8 mouse cellular contexts compared by ENCODE assay signal in the genomic region with DNA sequence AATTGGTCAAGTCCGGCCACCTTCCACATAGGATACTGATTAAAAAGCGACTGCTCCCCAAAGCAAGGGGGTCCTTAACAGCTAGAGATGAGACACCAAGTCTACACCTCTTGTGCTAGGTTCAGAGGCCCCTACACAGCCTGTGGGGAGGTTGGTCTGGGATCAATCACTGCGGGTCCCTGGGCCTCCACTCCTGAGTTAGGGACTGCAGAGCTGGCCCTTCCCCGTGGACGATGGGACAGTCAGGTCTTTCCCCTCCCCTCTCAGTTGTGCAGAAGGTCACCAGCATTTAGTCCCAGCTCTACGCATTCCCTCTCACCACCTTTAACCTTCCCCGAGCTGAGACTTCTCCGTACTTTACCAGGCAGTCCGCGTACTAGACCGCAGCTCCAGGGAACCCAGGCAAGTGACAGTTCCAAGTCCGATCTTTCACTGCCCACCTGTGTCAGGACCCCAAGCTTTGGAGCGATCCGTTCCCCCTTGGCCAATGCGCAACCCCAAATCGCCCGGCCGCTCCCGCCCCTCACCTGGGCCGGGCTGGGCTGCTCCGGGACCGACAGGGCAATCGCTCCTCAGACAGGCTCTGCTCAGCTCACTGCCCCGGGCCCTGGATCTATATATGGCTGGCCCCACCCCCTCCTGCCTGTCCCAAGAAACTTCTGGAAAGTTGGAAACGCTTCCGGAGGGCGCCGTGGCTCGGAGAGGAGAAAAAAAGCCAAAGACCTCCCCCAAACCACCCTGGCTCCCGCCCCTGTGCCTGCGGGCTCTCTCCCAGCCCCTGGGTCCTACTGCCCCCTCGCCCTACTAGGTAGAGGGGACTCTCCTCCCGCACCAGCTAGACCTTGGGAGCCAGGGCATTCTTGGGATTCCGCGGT. TPM values are rescaled to one million over a fixed set of nuclear protein-coding genes. Genes with fewer than 3 reads are reported as not detected.
DNase-seq lines count a peak whose midpoint lies in the region; ATAC-seq lines count a peak whose summit lies in the region.

A gene (minus strand): TSS at position 714 of the 875 bp plus-strand sequence.

- peak; percentile 93 for DNase-seq in 3T3-L1 (ENCODE audit: low read depth, low spot score)
- DNase-seq in adrenal gland, adult 2 months = peak; percentile 93
- peak; percentile 90 for DNase-seq in forebrain, embryonic 11.5 days (ENCODE audit: low spot score)
- peak; percentile 94 for DNase-seq in kidney, postnatal 14 days
- peak; percentile 91 to 94 for DNase-seq in lung, adult 18-20 months
- peak; percentile 86 for DNase-seq in ovary, postnatal 14 days (ENCODE audit: low spot score)
- DNase-seq in thymus, postnatal 4 days = no peak

- peaks cover 11% of the 10 kb centered on the region for H3K36me3 ChIP-seq in forebrain, embryonic 11.5 days (ENCODE audit: control insufficient read depth, insufficient read depth, low read length)
- peaks cover 19% of the 10 kb centered on the region for H3K36me3 ChIP-seq in heart, embryonic 16.5 days (ENCODE audit: control insufficient read depth, insufficient read depth)

- WGBS in forebrain, embryonic 11.5 days = under 1% methylated on average over 35 of the region's 35 CpGs
- 2% methylated on average over 35 of the region's 35 CpGs for WGBS in heart, embryonic 16.5 days

- peaks cover 52% of the 10 kb centered on the region for H3K4me1 ChIP-seq in forebrain, embryonic 11.5 days (replicated peaks; ENCODE audit: control insufficient read depth, insufficient read depth, low read length)
- H3K4me1 ChIP-seq in heart, embryonic 16.5 days (ENCODE audit: control insufficient read depth, insufficient read depth, low read length) = peaks cover 66% of the 10 kb centered on the region

- H3K27ac ChIP-seq in forebrain, embryonic 11.5 days (ENCODE audit: low read depth, low read length) = peak within 1 kb of the TSS; percentile 92
- H3K27ac ChIP-seq in heart, embryonic 16.5 days (ENCODE audit: low read length) = peak within 1 kb of the TSS; percentile 93

- H3K4me3 ChIP-seq in forebrain, embryonic 11.5 days (ENCODE audit: low read depth, low read length) = peak within 1 kb of the TSS; percentile 54
- peak within 1 kb of the TSS; percentile 79 for H3K4me3 ChIP-seq in heart, embryonic 16.5 days (ENCODE audit: low read length)

- H3K9me3 ChIP-seq in forebrain, embryonic 11.5 days (ENCODE audit: control insufficient read depth, low read length) = no peaks in the 10 kb centered on the region
- H3K9me3 ChIP-seq in heart, embryonic 16.5 days (replicated peaks; ENCODE audit: control insufficient read depth, low read length) = no peaks in the 10 kb centered on the region

- H3K4me2 ChIP-seq in forebrain, embryonic 11.5 days (ENCODE audit: low read depth, low read length, severe bottlenecking) = peak within 1 kb of the TSS; percentile 84
- peak within 1 kb of the TSS; percentile 75 for H3K4me2 ChIP-seq in heart, embryonic 16.5 days (ENCODE audit: low read depth, low read length)

- ATAC-seq in forebrain, embryonic 11.5 days (replicated peaks; ENCODE audit: low FRiP score) = peak; percentile 62
- peak; percentile 80 for ATAC-seq in heart, embryonic 16.5 days (replicated peaks; ENCODE audit: extremely low read depth, insufficient read depth, low FRiP score)

- peak within 1 kb of the TSS; percentile 88 for H3K9ac ChIP-seq in forebrain, embryonic 11.5 days (ENCODE audit: low read length)
- H3K9ac ChIP-seq in heart, embryonic 16.5 days (ENCODE audit: low read length) = peak within 1 kb of the TSS; percentile 97

- no peaks in the 10 kb centered on the region for H3K27me3 ChIP-seq in forebrain, embryonic 11.5 days (ENCODE audit: control insufficient read depth, insufficient read depth, low read length)
- H3K27me3 ChIP-seq in heart, embryonic 16.5 days (ENCODE audit: control insufficient read depth, insufficient read depth, low read length) = no peaks in the 10 kb centered on the region

RNA-seq across cellular contexts. Expression of the gene that starts here (rescaled TPM):
- 100 to 1,000 TPM; 276 to 356 TPM for total RNA-seq in adrenal gland, adult 2 months (2021)
- 358 and 377 TPM in 2 replicates for polyA plus RNA-seq in adrenal gland, adult 2 months (2012; rRNA removed)
- polyA plus RNA-seq in forebrain, embryonic 11.5 days (2014; fragmentation: Nextera tagmentation; extraction: Ambion mirVana) = 239 and 255 TPM in 2 replicates
- 1,129 and 1,149 TPM in 2 replicates for polyA plus RNA-seq in heart, embryonic 16.5 days (2015; fragmentation: Nextera tagmentation; extraction: Ambion mirVana)
